Mouse (Mus musculus) right cerebral cortex, postnatal 4 days (tissue): ENCODE measurements around the gene Bcap29.
"Not testable (repeated sequence)": the region's sequence is repeated elsewhere in the genome, so short reads cannot be mapped to it uniquely, and the experiment has no call there.

ENCODE experiments used
- DNase-seq: peaks from one replicate; pipeline ENCODE4 v3.0.0-alpha.2; 2022

The Bcap29 gene

GRCm38 (mm10) chr12:31578691-31579476 lies 55.6 kb downstream of the Bcap29 start:
- no peak for DNase-seq

GRCm38 (mm10) chr12:31574506-31574905 lies 60.0 kb downstream of the Bcap29 start:
- DNase-seq: no peak

- no peak for DNase-seq
Observed at GRCm38 (mm10) chr12:31569784-31570183, 64.7 kb downstream of the Bcap29 start.

- no peak for DNase-seq
Observed at GRCm38 (mm10) chr12:31568661-31569060, 65.8 kb downstream of the Bcap29 start.

GRCm38 (mm10) chr12:31567535-31567934 lies 66.9 kb downstream of the Bcap29 start:
- DNase-seq: not testable (repeated sequence)

GRCm38 (mm10) chr12:31560712-31561111 lies 73.7 kb downstream of the Bcap29 start:
- DNase-seq: no peak

GRCm38 (mm10) chr12:31560002-31560401 lies 74.5 kb downstream of the Bcap29 start:
- DNase-seq: no peak

- no peak for DNase-seq
Observed at GRCm38 (mm10) chr12:31554371-31554770, 80.1 kb downstream of the Bcap29 start.

- DNase-seq: no peak
Observed at GRCm38 (mm10) chr12:31551252-31551651, 83.2 kb downstream of the Bcap29 start.

GRCm38 (mm10) chr12:31546061-31546460 lies 88.4 kb downstream of the Bcap29 start:
- no peak for DNase-seq

GRCm38 (mm10) chr12:31545219-31545618 lies 89.2 kb downstream of the Bcap29 start:
- no peak for DNase-seq

- no peak for DNase-seq
Observed at GRCm38 (mm10) chr12:31541541-31541940, 92.9 kb downstream of the Bcap29 start.
